Mouse (Mus musculus) G1E (cell line): ENCODE data around the gene Rchy1. TPM values are rescaled to one million over a fixed set of nuclear protein-coding genes. Genes with fewer than 3 reads are reported as not detected.

Experiments
- ATAC-seq: 2 replicates; pipeline ENCODE4 v1.8.0; 2016; ENCODE audit warnings: mild to moderate bottlenecking; ENCODE audit not compliant: insufficient number of reproducible peaks, poor library complexity, low FRiP score, severe bottlenecking; ENCODE audit errors: extremely low read depth
- DNase-seq: peaks from one replicate; pipeline ENCODE4 v3.0.0; 2012; ENCODE audit warnings: low spot score
- H3K27me3 ChIP-seq: 2 replicates; pipeline ENCODE4 v1.6.1; 2012; ENCODE audit warnings: mild to moderate bottlenecking, low read length, inconsistent platforms; ENCODE audit not compliant: insufficient read depth
- H3K36me3 ChIP-seq: replicated peaks from 2 replicates; pipeline ENCODE3; 2012; ENCODE audit warnings: mild to moderate bottlenecking, inconsistent platforms
- H3K4me1 ChIP-seq: 2 replicates; pipeline ENCODE4 v1.6.1; 2012; ENCODE audit warnings: low read depth, low read length, inconsistent platforms, mixed read lengths; ENCODE audit not compliant: insufficient read depth
- H3K4me3 ChIP-seq: 2 replicates; pipeline ENCODE4 v1.5.1; 2012; ENCODE audit warnings: low read depth, mild to moderate bottlenecking, inconsistent platforms, low read length, moderate library complexity, mixed read lengths
- H3K9me3 ChIP-seq: replicated peaks from 2 replicates; pipeline ENCODE4 v1.6.1; 2012; ENCODE audit warnings: inconsistent platforms
- CTCF ChIP-seq: IDR thresholded peaks from 2 replicates; pipeline ENCODE4 v1.5.1; 2012; ENCODE audit warnings: low read depth, low read length, inconsistent platforms, mixed read lengths
- GATA1 ChIP-seq: IDR thresholded peaks from 2 replicates; pipeline ENCODE4 v1.6.1; 2012; ENCODE audit warnings: borderline replicate concordance, low read length, inconsistent platforms, mixed read lengths
- GATA2 ChIP-seq: IDR thresholded peaks from 2 replicates; pipeline ENCODE4 v1.6.1; 2012; ENCODE audit warnings: low read depth, low read length, inconsistent platforms, borderline replicate concordance
- POLR2AphosphoS5 ChIP-seq: IDR thresholded peaks from 2 replicates; pipeline ENCODE4 v1.6.1; 2012; ENCODE audit warnings: low read depth, low read length, inconsistent platforms; ENCODE audit not compliant: insufficient replicate concordance
- TAL1 ChIP-seq: conservative IDR thresholded peaks from 2 replicates; pipeline ENCODE4 v1.6.1; 2012; ENCODE audit warnings: low read depth, low read length, inconsistent platforms, mixed read lengths
- polyA plus RNA-seq: library from polyadenylated mRNA; stranded (reverse); fragments of >175 nt; gene quantifications from 2 replicates; pipeline ENCODE4 v1.2.3, GENCODE M21; 2012
- total RNA-seq, 2 experiments: library from RNA; stranded (forward) in 1 of 2; stranded (reverse) in 1 of 2; fragments of 200-1000 nt in 1 of 2; fragments of >200 nt in 1 of 2; fragmentation: Nextera tagmentation in 1 of 2; gene quantifications; 2 replicates each; pipeline ENCODE4 v1.2.3; 2014 to 2017

Rchy1 gene
- total and polyA plus RNA-seq, 3 experiments: 11.9 to 64.2 (median 60.9) TPM

- H3K36me3 ChIP-seq: peaks cover 30% of the 10 kb centered on the region
- ATAC-seq (no peak), DNase-seq (peak; percentile 27)
- peak overlapping the region; percentile 93 for H3K4me3 ChIP-seq
- no peaks in the 10 kb centered on the region for H3K27me3 ChIP-seq
- no peak for TF ChIP-seq GATA2
- peak; percentile 82; the same call in 1 of the 2 replicates for TF ChIP-seq POLR2AphosphoS5
- peaks cover 47% of the 10 kb centered on the region for H3K4me1 ChIP-seq
- no peaks in the 10 kb centered on the region for H3K9me3 ChIP-seq
Measured at GRCm38 (mm10) chr5:91962259-91962638, 619 bp downstream of the Rchy1 start.

- no peak for ATAC-seq
- H3K36me3 ChIP-seq: peaks cover 33% of the 10 kb centered on the region
- H3K4me1 ChIP-seq: peaks cover 51% of the 10 kb centered on the region
- no peaks in the 10 kb centered on the region for H3K9me3 ChIP-seq
- H3K27me3 ChIP-seq: no peaks in the 10 kb centered on the region
- H3K4me3 ChIP-seq: peak overlapping the region; percentile 93
- no peak for DNase-seq
- TF ChIP-seq CTCF (no peak), TAL1 (no peak), POLR2AphosphoS5 (no peak), GATA2 (no peak), GATA1 (no peak)
Measured at GRCm38 (mm10) chr5:91961370-91961769, 1.5 kb downstream of the Rchy1 start.

- ATAC-seq (peak; percentile 59), DNase-seq (peak; percentile 49)
- TF ChIP-seq POLR2AphosphoS5 (no peak), TAL1 (peak; percentile 82)
- peaks cover 31% of the 10 kb centered on the region for H3K36me3 ChIP-seq
- no peaks in the 10 kb centered on the region for H3K27me3 ChIP-seq
- peak overlapping the region; percentile 67 for H3K4me3 ChIP-seq
- peaks cover 51% of the 10 kb centered on the region for H3K4me1 ChIP-seq
- H3K9me3 ChIP-seq: no peaks in the 10 kb centered on the region
Measured at GRCm38 (mm10) chr5:91960606-91961254, 2.1 kb downstream of the Rchy1 start.

GRCm38 (mm10) chr5:91959986-91960385 is 2.9 kb downstream of the Rchy1 start:
- Histone ChIP-seq H3K9me3 (no peaks in the 10 kb centered on the region), H3K4me3 (peak overlapping the region; percentile 67; the same call in 1 of the 2 replicates), H3K36me3 (peaks cover 33% of the 10 kb centered on the region), H3K4me1 (peaks cover 51% of the 10 kb centered on the region), H3K27me3 (no peaks in the 10 kb centered on the region)
- TF ChIP-seq GATA2: no peak
- TF ChIP-seq POLR2AphosphoS5: no peak
- no peak for TF ChIP-seq GATA1
- no peak for TF ChIP-seq TAL1
- no peak for TF ChIP-seq CTCF
- DNase-seq: no peak
- no peak for ATAC-seq

DNA sequence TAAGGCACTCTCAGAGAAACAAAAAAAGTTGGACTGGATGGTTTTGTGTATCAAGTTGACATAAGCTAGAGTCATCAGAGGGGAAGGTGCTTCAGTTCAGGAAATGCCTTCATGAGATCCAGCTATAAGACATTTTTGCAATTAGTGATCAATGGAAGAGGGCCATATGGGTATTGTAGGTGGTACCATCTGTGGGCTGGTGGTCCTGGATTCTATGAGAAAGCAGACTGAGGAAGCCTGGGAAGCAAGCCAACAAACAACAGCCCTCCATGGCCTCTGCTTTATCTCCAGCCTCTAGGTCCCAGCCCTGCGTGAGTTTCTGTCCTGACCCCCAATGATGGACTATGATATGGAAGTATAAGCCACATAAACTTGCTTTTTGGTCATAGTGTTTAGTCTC is 3.8 kb downstream of the Rchy1 start:
- no peak for ATAC-seq
- Histone ChIP-seq H3K4me1 (peaks cover 48% of the 10 kb centered on the region), H3K4me3 (no peak overlapping the region), H3K36me3 (peaks cover 37% of the 10 kb centered on the region), H3K9me3 (no peaks in the 10 kb centered on the region), H3K27me3 (no peaks in the 10 kb centered on the region)
- DNase-seq: no peak
- no peak for TF ChIP-seq POLR2AphosphoS5
- no peak for TF ChIP-seq GATA1
- no peak for TF ChIP-seq TAL1
- no peak for TF ChIP-seq GATA2
- no peak for TF ChIP-seq CTCF

DNA sequence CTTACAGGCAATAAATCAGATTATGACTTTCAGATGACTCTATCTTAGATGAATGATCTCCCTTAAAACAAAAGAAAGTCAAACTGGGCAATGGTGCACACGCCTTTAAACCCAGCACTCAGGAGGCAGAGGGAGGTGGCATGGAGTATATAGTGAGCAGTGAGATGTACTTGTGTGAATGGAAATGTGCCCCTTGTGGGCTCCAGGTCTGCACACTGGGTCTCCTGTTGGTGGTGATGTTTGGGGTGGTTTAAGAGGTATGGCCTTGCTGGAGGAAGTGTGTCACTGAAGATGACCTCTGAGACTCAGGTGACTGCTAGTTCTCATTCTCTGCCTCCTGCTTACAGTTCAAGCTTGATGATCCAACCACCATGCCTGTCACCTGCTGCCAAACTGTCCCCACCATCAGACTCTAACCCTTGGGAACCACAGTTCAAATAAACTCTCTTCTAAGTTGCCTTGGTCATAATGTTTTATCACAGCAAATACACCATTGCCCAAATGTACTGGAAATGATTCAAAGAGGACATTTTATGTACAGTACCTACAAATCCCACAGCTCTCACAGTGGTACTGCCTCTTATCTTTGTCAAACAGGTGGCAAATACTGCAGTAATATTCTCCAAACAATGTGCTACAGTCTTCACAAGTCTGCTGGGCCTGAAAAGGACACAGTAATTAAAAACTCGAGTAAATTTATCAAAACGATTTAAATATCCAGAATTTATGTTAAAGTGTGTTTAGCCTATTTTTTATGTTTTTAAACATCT is 5.7 kb downstream of the Rchy1 start:
- ATAC-seq: no peak
- DNase-seq: no peak
- Histone ChIP-seq H3K9me3 (no peaks in the 10 kb centered on the region), H3K4me3 (no peak overlapping the region; the same call in 1 of the 2 replicates), H3K27me3 (no peaks in the 10 kb centered on the region), H3K4me1 (peaks cover 42% of the 10 kb centered on the region), H3K36me3 (peaks cover 55% of the 10 kb centered on the region)
- TF ChIP-seq TAL1 (peak; percentile 47), GATA1 (no peak), CTCF (no peak)
